Mouse (Mus musculus) urinary bladder, postnatal 0 days (tissue): ENCODE data around the gene Fgd2. TPM values are rescaled to one million over a fixed set of nuclear protein-coding genes. Genes with fewer than 3 reads are reported as not detected.

Source experiments
- polyA plus RNA-seq: library from polyadenylated mRNA; unstranded; fragments of >200 nt; fragmentation: Nextera tagmentation; extraction: Ambion mirVana; gene quantifications from 2 replicates; pipeline ENCODE4 v1.2.1, GENCODE M21; 2015

Gene Fgd2
- polyA plus RNA-seq: 4.7 and 5.3 TPM in 2 replicates

GRCm38 (mm10) chr17:29360761-29361221, at the start of gene Fgd2:
Gene Fgd2, plus strand, starts transcription at chr17:29360914.

GRCm38 (mm10) chr17:29317380-29317779, 43.3 kb upstream of the Fgd2 start, which contains the start of gene Pi16:
Gene Pi16, plus strand, starts transcription at chr17:29317680.

GRCm38 (mm10) chr17:29347645-29348256, 13.0 kb upstream of the Fgd2 start, which contains the start of gene Mtch1:
Gene Mtch1, minus strand, starts transcription at chr17:29347934.

Other genes with a start within 250 kb of the Fgd2 start
- gene Rab44, start 246.8 kb upstream of the Fgd2 start, polyA plus RNA-seq: 0.41 and 0.88 TPM in 2 replicates
- gene Cpne5, start 122.7 kb upstream of the Fgd2 start, polyA plus RNA-seq: 2.0 and 2.1 TPM in 2 replicates
- gene Ppil1, start 96.7 kb upstream of the Fgd2 start, polyA plus RNA-seq: 49.4 and 53.5 TPM in 2 replicates
- gene BC004004, start 92.1 kb upstream of the Fgd2 start, polyA plus RNA-seq: 87.6 and 95.8 TPM in 2 replicates
- gene Pi16, start 43.2 kb upstream of the Fgd2 start, polyA plus RNA-seq: 51.2 and 57.3 TPM in 2 replicates
- 202 and 204 TPM in 2 replicates for gene Mtch1, start 13.0 kb upstream of the Fgd2 start, polyA plus RNA-seq
- gene Pim1, start 129.8 kb downstream of the Fgd2 start, polyA plus RNA-seq: 42.9 and 49.5 TPM in 2 replicates
- gene Gm17657, start 188.7 kb downstream of the Fgd2 start, polyA plus RNA-seq: not detected in 2 replicates
- 6.4 and 7.0 TPM in 2 replicates for gene Tbc1d22b, start 188.9 kb downstream of the Fgd2 start, polyA plus RNA-seq
- gene Tmem217, start 191.5 kb downstream of the Fgd2 start, polyA plus RNA-seq: 0.33 and 0.67 TPM in 2 replicates